Mouse (Mus musculus) cortical plate, adult 2 months (tissue): ENCODE measurements around the gene Yrdc.

Experiments used
- CTCF ChIP-seq: fragments of 200-500 bp; IDR thresholded peaks from 2 replicates; pipeline ENCODE4 v1.5.1; 2011; ENCODE audit warnings: mild to moderate bottlenecking, control low read depth, low read length; ENCODE audit not compliant: insufficient read depth; ENCODE audit errors: extremely low read depth
- POLR2A ChIP-seq: fragments of 200-500 bp; IDR thresholded peaks from 2 replicates; pipeline ENCODE4 v1.6.1; 2011; ENCODE audit warnings: mild to moderate bottlenecking, low read length, control low read depth; ENCODE audit not compliant: insufficient read depth; ENCODE audit errors: extremely low read depth

- TF ChIP-seq POLR2A (no peak), CTCF (no peak)
Observed at GRCm38 (mm10) chr4:124829671-124830070, 20.8 kb upstream of the Yrdc start.
